Mouse (Mus musculus) kidney, postnatal 4 days (tissue): ENCODE data around the gene Prkcb.

Source experiments
- DNase-seq, 2 experiments: peaks; one replicate each; pipeline ENCODE4 v3.0.0; 2021; ENCODE audit warnings: mixed read lengths in 2 of 2

The Prkcb gene

DNA sequence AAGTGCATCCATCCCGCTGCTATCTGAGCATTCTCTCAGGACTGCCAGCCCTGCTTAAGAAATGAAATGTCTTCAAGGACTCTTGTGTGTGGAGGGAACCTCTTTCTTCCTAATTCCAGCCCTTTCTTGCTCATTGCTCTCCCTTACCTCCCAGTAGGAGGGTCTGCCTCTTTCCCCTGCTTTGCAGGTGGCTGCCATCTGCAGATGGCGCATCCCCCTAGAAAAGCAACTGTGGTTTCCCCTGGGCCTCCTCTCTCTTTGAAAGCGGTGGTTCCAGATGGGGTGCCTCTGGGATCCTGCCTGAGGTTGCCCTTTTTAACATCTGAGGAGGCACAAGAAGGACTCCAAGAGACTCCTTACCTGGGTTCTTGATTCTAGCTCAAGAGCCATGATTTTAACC is 2.2 kb downstream of the Prkcb start:
- DNase-seq: no peak

DNA sequence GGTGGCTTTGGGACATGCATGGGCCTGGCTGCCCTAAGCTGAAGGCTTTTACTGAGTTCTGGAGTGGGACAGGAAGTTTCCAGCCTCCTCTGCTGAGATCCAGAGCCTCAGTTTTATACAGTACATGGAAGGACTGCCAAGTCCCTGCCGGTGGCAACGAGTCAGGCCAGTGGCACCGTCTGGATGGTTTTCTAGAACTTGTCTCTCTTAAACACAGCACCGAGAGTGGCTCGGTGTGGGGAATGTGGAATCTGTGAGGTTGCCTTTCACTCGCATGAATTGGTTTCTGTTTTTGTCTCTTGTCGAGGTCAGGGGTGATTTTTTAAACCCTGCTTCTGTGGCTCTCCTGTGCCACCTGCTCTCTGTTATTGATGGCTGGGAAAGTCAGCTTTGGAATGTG is 3.6 kb downstream of the Prkcb start:
- DNase-seq: no peak

DNA sequence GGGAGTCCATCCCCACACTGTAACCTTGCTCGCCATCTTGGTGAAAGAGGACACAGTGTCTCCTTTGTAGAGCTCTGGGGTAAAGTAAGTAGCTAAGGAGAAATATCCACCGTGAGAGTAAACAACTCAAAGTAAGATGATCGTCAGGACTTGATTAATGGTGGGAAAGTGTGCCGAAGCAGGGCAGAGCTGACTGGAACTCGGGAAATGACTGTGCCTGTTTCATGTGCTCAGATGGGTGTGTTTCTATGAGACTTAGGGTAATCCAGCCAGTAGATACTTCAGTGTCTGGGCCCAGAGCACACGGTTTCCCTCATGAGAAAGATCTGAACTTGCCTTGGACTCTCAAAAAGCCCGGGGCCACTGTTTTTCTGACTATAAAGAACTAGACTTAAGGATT is 5.6 kb downstream of the Prkcb start:
- DNase-seq: no peak

DNA sequence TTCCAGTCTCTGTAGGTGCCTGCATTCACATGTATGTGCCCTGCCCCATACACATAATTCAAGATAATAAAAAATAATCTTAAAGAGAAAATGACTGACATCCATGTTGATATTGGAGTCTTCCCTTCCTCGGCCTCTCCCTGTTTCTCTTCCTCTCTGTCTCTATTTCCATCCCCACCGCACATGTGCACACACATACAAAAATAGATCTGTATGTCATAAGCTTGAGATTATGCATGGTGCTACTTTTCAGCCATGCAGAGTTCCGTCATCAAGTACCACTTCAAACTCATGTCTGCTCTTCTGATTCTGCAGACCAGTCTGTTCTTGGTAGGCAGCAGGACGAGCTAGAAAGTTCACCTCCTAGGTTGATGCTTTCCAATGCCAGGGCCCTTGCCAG is 6.8 kb downstream of the Prkcb start:
- DNase-seq: no peak

DNA sequence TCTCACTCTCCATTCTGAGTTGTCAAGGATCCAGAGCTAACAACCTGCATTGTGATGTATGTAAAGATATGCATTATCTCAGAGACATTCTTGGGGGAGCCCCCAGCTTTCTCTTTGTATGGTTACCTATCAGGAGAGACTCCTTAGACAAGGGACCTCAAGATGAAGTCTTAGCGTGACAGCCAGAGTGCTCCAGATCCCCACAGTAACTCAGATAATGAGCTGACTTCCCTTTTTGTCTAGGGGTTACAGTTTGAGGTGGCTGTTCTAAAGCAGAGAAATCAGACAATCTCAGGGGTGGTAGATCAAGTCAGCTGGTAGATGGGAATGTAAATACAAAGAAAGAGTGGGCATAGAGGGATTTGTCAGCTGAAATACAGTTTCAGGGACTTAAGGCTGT is 7.8 kb downstream of the Prkcb start:
- no peak for DNase-seq

DNA sequence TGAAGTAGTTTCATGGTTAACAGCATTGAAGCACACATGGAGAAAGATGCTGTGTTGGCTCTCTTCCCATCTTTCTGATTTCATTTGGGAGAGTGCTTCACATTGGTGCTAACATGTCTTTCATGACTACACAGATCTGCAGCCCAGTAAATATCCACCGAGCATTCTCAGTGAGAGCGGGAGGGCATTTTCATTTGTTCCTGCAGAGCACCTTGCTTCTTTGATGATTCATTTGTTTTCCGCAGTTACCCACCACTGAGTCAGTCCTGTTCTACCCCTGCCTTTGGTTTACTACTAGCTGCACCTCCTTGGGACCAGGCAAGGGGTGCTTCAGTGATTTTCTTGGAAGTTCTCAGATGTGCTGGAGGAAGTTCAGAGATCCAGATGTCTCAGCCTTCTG is 8.3 kb downstream of the Prkcb start:
- no peak for DNase-seq

DNA sequence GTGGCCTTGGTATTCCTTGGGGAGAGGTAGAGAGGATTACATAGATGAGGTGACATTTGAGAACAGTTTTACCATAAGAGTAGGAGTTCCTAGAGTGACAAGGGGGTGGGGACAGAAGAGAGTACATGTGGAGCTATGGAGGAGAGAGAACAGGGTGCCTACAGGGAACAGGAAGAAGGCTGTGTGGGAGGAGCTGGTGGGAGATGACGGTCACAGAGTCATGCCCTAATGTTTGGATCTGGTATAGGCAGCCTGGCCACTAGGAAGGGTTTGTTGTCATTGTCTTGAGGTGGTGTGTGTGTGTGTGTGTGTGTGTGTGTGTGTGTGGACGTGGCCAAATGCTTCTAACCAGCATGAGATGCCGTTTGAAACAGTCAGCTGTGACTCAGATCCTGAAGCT is 9.1 kb downstream of the Prkcb start:
- DNase-seq: no peak

DNA sequence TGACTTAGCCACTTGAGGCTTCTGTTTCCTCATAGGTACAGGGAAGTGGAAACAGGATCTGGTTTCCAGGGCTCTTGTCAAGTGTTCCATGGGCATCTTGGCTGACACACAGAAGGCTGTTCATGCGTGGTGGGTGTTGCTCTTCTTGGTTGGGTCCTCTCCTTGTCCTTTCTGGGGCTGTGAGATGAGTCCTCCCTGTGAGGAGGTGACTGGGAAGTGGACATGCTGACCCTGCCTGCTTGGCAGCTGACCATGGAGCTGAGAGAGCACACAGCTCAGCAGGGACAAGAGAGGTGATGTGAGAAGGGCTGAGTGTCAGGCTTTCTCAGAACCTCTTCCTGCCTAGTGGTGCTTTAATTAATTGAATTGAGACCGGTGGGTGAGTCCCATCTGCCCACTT is 10.2 kb downstream of the Prkcb start:
- no peak for DNase-seq

DNA sequence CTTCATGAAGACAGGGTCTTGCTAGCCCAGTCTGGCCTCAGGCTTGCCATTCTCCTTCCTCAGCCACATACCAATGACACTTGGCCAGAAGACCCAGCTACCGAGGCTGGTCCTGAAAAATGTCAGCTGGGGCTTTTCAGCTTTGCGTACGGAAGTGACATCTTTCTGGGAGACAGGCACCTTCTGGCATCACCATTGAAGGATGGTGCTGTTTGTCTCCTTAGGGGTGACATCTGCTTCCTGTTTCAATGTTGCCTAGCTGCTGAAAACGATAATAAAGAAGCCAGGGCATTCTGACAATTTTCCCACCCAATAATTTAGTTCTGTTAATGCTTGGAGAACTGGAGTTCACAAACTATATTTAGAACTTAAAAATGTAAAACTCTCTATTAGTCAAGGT is 12.0 kb downstream of the Prkcb start:
- DNase-seq: no peak

DNA sequence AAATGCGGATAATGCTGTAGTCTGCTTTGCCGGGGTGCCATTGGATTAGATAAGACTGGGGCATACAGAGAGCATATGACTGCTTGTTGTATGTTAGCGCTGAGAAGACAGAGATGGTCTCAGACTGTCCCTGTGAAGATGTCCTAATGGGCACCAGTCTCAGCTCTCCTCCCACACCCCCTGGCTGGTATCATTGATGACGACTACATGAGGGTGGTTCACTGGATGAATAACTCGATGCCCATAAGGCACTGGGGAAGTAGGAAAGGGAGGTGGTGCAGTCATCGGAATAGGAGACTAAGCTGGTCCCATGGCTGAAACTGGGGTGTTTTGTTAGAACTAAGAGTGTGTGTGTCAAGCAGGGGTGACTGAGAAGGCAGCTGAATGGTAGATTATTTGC is 14.0 kb downstream of the Prkcb start:
- no peak for DNase-seq

DNA sequence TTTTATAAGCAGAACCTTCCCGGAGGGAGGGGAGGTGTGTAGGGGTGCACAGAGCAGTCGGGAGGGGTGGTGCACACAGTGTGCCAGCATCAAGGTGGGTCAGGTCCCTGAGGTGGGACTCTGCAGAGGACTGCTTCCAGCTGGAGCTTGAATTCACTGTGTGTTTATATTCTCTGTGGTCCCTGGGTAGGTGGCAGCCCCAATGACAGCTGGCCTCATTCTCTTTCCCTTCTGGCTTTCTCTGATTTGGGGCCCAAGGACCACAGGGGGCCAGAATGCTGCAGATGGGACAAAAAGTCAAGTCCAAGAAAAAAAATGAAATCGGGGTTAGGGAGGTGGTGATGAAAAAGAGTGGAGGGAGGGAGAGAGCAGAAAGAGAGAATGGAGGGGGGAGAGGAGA is 15.4 kb downstream of the Prkcb start:
- DNase-seq: no peak

DNA sequence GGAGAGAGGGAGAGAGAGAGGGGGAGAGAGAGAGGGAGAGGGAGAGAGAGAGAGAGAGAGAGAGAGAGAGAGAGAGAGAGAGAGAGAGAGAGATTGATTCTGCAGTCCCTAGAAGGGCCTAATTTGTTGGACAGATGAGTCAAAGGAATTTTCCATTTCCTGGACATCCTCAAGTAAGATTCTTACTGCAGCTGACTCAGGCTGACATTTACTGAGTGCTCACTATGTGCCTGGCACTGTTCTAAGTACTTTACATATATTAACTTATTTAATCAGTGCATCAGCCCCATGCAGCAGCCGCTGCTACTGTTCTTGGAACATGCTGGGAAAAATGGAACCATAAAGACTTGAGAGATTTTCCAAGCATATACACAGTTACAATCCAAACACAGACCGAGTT is 16.0 kb downstream of the Prkcb start:
- no peak for DNase-seq

DNA sequence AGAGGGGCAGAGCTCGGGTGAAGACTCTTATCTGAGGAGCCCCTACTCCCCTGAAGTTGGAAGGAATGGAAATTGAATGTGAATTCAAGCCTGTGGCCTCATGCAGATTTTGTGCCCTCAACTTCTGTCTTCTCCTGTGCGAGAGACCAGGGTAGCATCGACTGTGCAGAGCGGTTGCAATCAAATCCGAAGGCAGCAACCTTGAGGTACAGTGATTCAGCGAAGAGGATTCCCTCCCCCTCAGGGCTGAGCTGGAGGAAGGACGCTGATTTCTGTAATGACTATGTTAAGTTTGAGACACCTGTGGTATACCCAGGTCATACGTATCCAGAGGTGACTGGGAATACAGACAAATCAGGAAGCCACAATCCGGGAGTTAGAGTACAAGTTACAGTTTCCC is 18.7 kb downstream of the Prkcb start:
- no peak for DNase-seq

DNA sequence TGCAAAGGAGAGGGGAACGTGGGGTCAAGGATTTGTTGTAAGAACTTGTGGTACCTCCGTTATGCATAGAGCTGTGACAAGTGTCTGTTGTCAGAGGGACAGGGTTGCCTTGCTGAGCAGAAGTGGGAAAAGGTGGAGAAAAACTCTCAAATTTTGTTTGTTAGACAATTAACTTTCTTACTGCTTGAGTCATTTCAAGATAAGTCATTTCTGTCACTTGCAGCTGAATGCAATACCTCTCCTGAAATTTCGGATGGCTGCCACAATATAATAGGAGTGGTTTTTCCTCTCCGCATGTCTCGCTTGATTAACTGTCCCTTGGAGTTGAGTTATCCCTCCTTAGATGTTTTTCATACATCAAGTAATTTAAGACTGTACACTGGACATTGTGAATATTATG is 20.1 kb downstream of the Prkcb start:
- DNase-seq: no peak

DNA sequence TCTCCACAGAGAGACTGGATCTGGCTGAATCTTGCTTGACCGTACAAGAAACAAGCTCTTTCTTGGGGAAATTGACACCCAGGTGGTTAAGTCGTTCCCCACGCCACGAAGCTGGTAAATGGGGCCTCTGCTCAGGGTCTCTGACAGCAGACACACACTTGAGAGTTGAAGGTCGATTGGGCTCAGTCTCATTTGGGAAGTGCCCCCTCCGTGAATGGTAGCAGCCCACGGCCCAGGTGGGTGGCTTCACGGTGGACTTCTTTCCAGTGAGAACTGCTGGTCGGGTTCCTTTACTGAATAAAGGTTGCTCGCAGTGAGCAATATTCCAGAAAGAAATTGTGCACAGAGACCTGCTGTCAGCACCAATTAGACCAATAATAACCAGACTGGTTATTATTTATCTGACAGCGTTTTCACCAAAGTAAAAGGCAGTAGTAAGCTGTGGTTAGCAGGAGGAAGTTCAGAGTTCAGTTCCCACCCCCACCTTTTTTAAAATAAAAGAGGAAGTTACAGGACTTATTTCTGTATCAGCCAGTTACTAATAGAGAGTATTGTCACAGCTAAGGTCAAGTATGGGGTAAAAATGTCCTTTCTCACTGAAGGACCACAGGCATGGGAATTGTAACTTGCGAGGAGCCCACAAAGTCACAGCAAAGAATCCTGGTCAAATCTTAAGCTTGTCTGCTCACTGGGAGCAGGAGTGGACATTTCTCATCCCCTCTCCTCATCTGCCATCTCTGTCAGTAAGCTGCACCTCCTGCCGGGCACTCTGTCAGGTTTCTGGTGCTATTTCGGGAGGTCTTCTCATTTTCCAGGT is 21.6 kb downstream of the Prkcb start:
- DNase-seq: no peak

DNA sequence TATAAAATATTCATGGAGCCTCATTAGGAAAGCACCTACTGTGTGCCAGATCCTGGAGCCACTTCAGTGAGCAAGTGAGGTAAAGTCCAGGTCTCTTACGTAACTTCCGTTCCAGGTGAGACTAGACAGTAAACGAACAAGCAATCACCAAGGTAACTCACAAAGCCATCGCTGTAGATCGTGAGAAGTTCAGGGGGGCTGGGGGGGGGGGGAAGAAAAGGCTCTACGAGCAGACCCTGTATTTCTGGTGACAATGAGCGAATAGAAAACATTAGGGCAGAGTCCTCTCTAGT is 22.1 kb downstream of the Prkcb start:
- no peak for DNase-seq

DNA sequence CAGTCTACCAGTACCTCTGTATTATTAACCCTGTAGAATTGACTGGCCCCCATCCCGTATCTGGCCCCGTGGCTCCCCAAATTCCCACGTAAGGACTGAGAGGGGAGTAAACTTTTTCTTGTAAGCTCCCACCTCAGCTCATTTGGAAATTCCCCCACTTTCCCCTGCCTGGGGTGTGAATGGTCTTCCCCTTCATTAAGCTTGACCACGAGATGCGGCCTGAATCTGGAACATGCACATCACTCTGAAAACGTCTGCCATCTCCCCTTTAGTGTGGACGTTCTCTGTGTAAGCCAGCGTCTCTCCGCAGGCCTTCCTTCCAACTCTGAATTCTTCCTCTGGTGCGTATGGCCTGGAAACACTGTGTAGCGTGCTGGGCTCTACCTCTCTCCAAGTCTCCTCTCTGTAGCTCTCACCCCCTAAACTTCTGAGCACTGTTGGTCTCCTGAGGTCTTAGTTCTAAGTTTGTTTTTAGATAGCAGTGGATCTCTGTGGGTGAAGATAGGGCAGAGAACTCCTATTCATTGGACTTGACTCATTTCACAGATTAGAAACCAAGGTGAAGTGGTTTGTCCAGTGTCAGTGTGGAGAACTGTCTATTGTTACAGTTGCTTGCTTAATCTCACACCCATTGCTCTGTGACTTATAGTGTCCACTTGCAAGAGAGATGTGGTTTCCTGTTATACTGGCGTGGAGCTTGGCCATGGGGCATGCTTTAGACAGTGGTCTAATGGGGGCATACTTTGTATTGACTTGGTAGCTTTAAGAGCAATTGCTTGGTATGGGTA is 25.3 kb downstream of the Prkcb start:
- DNase-seq: no peak

DNA sequence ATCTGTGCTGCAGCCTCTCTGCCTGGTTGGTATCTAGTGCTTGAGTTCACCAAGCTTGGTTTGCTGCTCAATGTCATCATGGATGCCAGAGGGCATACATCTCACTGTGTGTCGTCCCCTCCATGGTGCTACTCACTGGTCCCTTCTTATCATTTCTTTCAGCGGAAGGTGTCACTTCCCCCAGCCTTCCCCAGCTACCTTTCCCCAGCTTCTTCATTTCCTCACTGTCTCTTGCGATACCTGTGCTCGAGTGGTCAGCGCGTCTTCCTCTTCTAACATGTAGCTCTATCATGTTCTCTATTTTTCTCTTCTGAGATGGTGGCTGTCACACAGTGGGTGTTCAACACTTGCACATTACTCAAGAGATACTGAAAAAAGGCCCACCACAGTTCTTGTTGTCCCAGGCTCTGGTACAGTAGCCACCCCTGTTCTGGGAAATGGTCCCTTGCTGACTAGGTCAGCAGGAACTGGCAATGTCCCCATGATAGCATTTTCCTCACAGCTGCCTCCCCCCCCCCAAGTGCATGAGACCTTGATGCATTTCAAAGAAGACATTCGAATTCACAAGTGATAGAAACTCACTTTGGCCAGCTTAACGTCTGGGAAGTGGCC is 27.3 kb downstream of the Prkcb start:
- no peak for DNase-seq

DNA sequence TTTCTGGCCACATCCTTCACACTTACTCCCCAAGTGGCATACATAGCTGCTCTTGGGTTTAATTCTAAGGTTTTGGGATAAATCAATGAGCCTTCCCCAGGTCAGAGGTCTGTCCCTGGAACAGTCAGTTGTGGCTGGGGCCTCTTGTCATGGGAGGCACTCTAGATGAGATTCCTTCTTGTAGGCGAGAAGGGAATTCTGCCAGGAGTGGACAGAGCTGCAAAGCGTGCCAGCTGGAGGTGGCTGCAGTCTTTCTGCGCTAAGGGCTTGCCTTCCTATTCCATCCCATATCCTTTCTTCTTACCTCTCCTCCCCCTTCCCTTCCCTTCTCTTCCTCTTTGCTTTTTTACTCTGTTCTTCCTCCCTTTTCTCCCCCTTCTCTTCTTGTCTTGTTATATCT is 28.1 kb downstream of the Prkcb start:
- no peak for DNase-seq

DNA sequence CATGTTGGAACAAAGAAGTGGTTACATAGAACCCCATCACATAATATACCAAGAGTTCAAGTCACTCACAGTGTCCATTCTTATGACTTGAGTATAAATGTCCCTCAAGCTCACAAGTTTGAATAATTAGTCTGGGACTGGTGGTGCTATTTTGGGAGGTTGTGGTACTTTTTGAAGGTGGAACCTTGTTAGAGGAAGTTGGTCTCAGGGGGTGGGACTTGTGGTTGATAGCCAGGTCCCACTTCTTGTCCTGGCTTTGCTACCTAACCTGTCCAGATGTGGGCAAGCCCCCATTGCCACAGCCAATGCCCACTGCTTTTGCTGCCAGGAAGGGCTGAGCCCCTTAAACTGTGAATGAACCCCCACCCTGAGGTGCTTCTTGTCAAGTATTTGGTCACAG is 28.9 kb downstream of the Prkcb start:
- no peak for DNase-seq

DNA sequence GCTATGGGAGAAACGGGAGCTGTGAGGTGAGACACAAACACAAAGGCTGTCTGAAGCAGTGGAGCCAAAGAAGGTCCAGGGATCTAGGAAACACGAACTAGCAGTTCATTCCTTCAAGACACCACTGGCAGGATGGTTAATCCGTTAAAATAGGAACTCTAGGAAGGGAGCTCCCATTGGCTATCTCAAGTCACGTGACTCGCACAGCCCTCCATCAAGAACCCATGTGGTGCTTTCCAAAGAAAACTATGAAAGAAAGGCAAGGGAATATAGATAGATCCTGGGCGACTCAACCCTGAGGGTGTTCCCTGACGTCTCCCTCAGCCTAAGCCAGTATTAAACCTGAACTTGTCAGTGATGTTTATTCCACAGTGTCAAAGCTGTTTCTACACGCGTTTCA is 31.0 kb downstream of the Prkcb start:
- no peak for DNase-seq

DNA sequence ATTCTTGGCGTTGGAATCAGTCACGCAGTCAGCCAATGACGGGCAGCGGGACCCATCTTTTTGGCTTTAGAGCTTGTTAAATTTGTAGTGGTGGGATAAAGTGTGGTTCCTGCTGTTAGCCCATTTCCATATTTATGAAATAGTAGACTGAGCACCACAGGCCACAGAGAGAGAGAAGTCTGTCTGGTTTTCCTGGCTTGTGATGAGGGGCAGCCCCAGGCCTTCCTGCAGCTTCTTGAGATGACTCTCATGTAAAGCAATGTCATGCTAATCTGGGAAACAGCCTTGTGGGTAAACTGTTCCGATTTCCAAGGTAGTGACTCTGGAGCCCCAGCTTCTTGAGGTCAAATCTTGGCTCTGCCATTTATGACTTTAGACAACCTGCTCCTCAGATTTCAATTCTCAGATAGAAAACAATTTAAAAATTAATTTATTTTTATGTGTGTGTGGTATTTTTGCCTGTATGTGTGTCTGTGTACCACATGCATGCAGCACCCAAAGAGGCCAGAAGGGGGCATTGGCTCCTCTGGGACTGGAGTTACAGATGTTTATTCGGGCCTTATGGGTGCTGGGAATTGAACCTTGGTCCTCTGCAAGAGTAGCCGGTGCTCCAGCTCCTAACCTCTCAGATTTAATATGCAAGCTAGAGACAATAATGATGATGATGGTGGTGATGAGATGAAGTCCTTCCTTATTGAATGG is 32.4 kb downstream of the Prkcb start:
- no peak for DNase-seq

DNA sequence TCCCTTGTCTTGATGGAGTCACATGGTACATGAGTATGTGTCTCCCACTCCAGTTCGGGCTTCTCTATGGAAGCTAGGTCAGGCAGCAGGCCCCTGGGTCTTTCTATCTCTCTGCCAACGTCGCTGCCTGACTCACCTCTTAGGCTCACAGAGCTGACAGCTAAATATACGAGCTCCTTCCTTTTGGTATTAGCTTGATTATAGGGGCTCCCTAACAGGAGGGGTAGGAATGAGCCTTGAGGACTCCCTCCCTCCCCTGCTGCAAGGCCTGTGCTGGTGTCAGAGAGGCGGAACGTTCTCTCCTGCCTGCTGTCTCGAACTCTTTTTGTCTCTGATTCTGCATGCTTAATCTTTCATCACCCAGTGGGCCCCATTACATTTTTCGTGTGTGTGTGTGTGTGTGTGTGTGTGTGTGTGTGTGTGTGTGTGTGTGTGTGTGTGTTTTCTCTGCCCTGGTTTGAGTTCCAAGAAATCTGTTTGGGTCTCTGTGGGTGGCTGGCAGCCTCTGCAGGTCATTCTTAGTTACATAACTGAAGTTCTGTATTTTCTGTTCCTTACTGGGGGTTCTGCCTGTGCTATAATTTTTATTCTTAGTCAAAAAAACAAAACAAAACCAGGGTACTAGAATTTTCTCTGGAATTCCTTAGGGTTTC is 33.6 kb downstream of the Prkcb start:
- no peak for DNase-seq
